Mouse (Mus musculus): ENCODE measurements at regions not wholly inside any gene's neighbourhood (a gene's known extent, or its start where the extent isn't known, plus 50 kb on each side); places are given as distances from the start of the nearest gene placed in this dataset.

GRCm38 (mm10) chr13:39702621-39703020 lies 658.6 kb downstream of the Ofcc1 start:
- DNase-seq, result no peak

GRCm38 (mm10) chr13:39691291-39692024 lies 669.8 kb downstream of the Ofcc1 start:
- DNase-seq, result no peak

DNA sequence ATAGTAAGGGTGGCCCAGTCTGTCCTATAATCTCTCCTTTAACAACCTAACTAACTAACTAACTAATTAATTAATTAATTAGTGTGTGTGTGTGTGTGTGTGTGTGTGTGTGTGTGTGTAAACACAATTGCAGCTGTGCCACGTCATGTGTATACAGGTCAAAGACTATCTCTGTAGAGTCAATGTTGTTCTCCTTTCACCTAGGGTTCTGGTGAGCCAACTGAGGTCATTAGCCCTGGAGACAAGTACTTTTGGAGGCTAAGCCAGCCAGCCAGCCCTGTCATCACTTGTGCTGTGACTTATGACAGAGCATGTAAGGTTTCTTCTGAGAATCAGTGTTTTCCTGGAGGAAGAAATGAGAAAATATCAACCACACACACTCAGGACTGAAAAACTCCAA lies 696.7 kb downstream of the Ofcc1 start:
- no peak for DNase-seq

- no peak for DNase-seq
These were observed 688.8 kb upstream of the Slc35b3 start for GRCm38 (mm10) chr13:39649457-39649856.

DNA sequence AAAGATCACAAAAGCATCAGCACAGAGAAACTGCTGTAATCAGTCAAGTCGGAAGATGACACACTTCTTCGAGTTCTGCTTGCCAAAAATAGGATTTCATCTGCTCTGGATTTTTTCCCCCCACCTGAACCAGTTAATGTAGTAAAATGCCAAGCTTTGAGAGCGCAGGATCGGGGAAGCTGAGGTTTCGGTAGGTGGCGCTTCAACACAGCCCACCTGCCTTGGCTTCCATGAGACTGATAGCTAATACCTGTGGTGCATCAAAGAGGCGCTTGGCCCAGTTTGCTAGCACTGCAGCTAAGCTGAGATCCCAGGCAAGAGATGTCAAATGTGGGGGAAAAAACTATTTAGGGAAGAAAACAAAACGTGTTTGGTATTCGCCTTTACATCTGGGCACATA lies 686.7 kb upstream of the Slc35b3 start:
- DNase-seq, result peak; percentile 44 to 52

DNA sequence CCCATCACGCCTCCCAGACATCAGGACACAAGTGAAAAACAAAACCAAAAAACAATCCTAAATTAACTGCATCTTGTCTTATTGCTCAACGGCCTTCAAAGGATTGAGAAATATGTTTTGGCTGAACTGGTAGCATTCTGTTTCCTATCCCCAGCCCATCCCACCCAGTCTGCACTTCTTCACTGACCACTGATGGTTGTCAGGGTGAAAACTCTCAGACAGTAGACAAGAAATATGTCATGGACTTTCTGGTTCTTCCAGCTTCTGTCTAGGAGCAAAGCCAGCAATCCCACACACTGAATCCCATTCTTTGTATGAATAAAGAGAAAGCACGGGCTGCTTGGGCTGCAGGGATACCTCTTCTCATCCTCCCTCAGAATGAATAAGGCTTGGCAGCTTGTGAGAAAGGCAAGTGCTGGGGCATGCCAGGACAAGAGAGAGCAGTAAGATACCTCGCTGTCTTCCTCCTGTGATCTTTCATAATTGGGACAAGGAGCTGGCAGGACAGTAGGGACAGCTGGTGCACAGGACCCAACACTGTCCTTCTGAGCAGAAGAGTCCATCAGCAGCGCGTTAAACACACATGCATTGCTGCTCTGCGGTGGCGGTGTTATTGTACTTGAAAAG lies 670.9 kb upstream of the Slc35b3 start:
- no peak for DNase-seq
